Mouse (Mus musculus): ENCODE results near the gene Sema3b. TPM values are rescaled to one million over a fixed set of nuclear protein-coding genes. Genes with fewer than 3 reads are reported as not detected.

Sema3b gene
- total and polyA plus RNA-seq, 2 experiments = 0.37 to 0.83 TPM

GRCm38 (mm10) chr9:107607653-107608245 lies 1.3 kb downstream of the Sema3b start:
- H3K27me3 ChIP-seq (ENCODE audit: control insufficient read depth, insufficient read depth, low read length) = no peaks in the 10 kb centered on the region
- TF ChIP-seq CTCF (IDR thresholded peaks at IDR 0.05; ENCODE audit: low read depth, low read length) = no peak
- no peak for TF ChIP-seq POLR2A (IDR thresholded peaks at IDR 0.05; ENCODE audit: extremely low read depth, insufficient read depth, low read length)
- H3K9ac ChIP-seq (ENCODE audit: low read depth, low read length) = no peak overlapping the region
- DNase-seq (ENCODE audit: extremely low read depth, low read depth, low spot score) = no peak
- H3K4me1 ChIP-seq (ENCODE audit: control insufficient read depth, insufficient read depth, low read length) = peaks cover 2% of the 10 kb centered on the region; the same call in 1 of the 2 replicates
- H3K4me3 ChIP-seq (ENCODE audit: insufficient read depth, low read depth, low read length) = no peak overlapping the region
- 0 out of 2 replicates have a peak overlapping the region, but pooled peaks have one; percentile 25 for H3K27ac ChIP-seq (replicated peaks; ENCODE audit: insufficient read depth, low read depth, low read length)
- H3K79me2 ChIP-seq (ENCODE audit: control insufficient read depth, insufficient read depth, low read length) = no peaks in the 10 kb centered on the region
- 56% methylated on average over 9 of the region's 9 CpGs for whole genome bisulfite sequencing
- H3K36me3 ChIP-seq (ENCODE audit: control insufficient read depth, insufficient read depth, low read length) = no peaks in the 10 kb centered on the region

- H3K36me3 ChIP-seq (ENCODE audit: control insufficient read depth, insufficient read depth, low read length) = no peaks in the 10 kb centered on the region
- H3K9ac ChIP-seq (ENCODE audit: low read depth, low read length) = no peak overlapping the region
- no peak overlapping the region for H3K4me3 ChIP-seq (ENCODE audit: insufficient read depth, low read depth, low read length)
- H3K27ac ChIP-seq (replicated peaks; ENCODE audit: insufficient read depth, low read depth, low read length) = no peak overlapping the region
- TF ChIP-seq CTCF (IDR thresholded peaks at IDR 0.05; ENCODE audit: low read depth, low read length) = no peak
- no peak for TF ChIP-seq POLR2A (IDR thresholded peaks at IDR 0.05; ENCODE audit: extremely low read depth, insufficient read depth, low read length)
- H3K79me2 ChIP-seq (ENCODE audit: control insufficient read depth, insufficient read depth, low read length) = no peaks in the 10 kb centered on the region
- no peaks in the 10 kb centered on the region for H3K27me3 ChIP-seq (ENCODE audit: control insufficient read depth, insufficient read depth, low read length)
- DNase-seq (ENCODE audit: extremely low read depth, low read depth, low spot score) = no peak
- WGBS = 30% methylated on average over 2 of the region's 2 CpGs
- peaks cover 2% of the 10 kb centered on the region; the same call in 1 of the 2 replicates for H3K4me1 ChIP-seq (ENCODE audit: control insufficient read depth, insufficient read depth, low read length)
Measured at GRCm38 (mm10) chr9:107607036-107607435, 2.0 kb downstream of the Sema3b start.

GRCm38 (mm10) chr9:107606591-107606990 lies 2.4 kb downstream of the Sema3b start:
- H3K36me3 ChIP-seq (ENCODE audit: control insufficient read depth, insufficient read depth, low read length) = no peaks in the 10 kb centered on the region
- TF ChIP-seq CTCF (IDR thresholded peaks at IDR 0.05; ENCODE audit: low read depth, low read length) = no peak
- no peak for TF ChIP-seq POLR2A (IDR thresholded peaks at IDR 0.05; ENCODE audit: extremely low read depth, insufficient read depth, low read length)
- no peak for DNase-seq (ENCODE audit: extremely low read depth, low read depth, low spot score)
- no peak overlapping the region for H3K27ac ChIP-seq (replicated peaks; ENCODE audit: insufficient read depth, low read depth, low read length)
- H3K79me2 ChIP-seq (ENCODE audit: control insufficient read depth, insufficient read depth, low read length) = no peaks in the 10 kb centered on the region
- no peaks in the 10 kb centered on the region for H3K27me3 ChIP-seq (ENCODE audit: control insufficient read depth, insufficient read depth, low read length)
- peaks cover 2% of the 10 kb centered on the region; the same call in 1 of the 2 replicates for H3K4me1 ChIP-seq (ENCODE audit: control insufficient read depth, insufficient read depth, low read length)
- H3K9ac ChIP-seq (ENCODE audit: low read depth, low read length) = no peak overlapping the region
- 61% methylated on average over 9 of the region's 9 CpGs for WGBS
- H3K4me3 ChIP-seq (ENCODE audit: insufficient read depth, low read depth, low read length) = no peak overlapping the region

GRCm38 (mm10) chr9:107605041-107605661 lies 3.9 kb downstream of the Sema3b start:
- TF ChIP-seq POLR2A (IDR thresholded peaks at IDR 0.05; ENCODE audit: extremely low read depth, insufficient read depth, low read length) = no peak
- H3K27me3 ChIP-seq (ENCODE audit: control insufficient read depth, insufficient read depth, low read length) = no peaks in the 10 kb centered on the region
- no peak overlapping the region for H3K4me3 ChIP-seq (ENCODE audit: insufficient read depth, low read depth, low read length)
- no peaks in the 10 kb centered on the region for H3K79me2 ChIP-seq (ENCODE audit: control insufficient read depth, insufficient read depth, low read length)
- DNase-seq (ENCODE audit: extremely low read depth, low read depth, low spot score) = no peak
- H3K27ac ChIP-seq (replicated peaks; ENCODE audit: insufficient read depth, low read depth, low read length) = no peak overlapping the region
- 48% methylated on average over 23 of the region's 23 CpGs for WGBS
- peaks cover 4% of the 10 kb centered on the region; the same call in 1 of the 2 replicates for H3K4me1 ChIP-seq (ENCODE audit: control insufficient read depth, insufficient read depth, low read length)
- no peaks in the 10 kb centered on the region for H3K36me3 ChIP-seq (ENCODE audit: control insufficient read depth, insufficient read depth, low read length)
- no peak overlapping the region for H3K9ac ChIP-seq (ENCODE audit: low read depth, low read length)

GRCm38 (mm10) chr9:107603251-107603650 lies 5.8 kb downstream of the Sema3b start:
- Histone ChIP-seq H3K27ac (replicated peaks; ENCODE audit: insufficient read depth, low read depth, low read length) (no peak overlapping the region), H3K9ac (ENCODE audit: low read depth, low read length) (no peak overlapping the region), H3K4me3 (ENCODE audit: insufficient read depth, low read depth, low read length) (no peak overlapping the region), H3K27me3 (ENCODE audit: control insufficient read depth, insufficient read depth, low read length) (no peaks in the 10 kb centered on the region), H3K36me3 (ENCODE audit: control insufficient read depth, insufficient read depth, low read length) (no peaks in the 10 kb centered on the region), H3K4me1 (ENCODE audit: control insufficient read depth, insufficient read depth, low read length) (peaks cover 7% of the 10 kb centered on the region; the same call in 1 of the 2 replicates), H3K79me2 (ENCODE audit: control insufficient read depth, insufficient read depth, low read length) (no peaks in the 10 kb centered on the region)
- 86% methylated on average over 6 of the region's 6 CpGs for WGBS
- TF ChIP-seq CTCF (IDR thresholded peaks at IDR 0.05; ENCODE audit: low read depth, low read length) (no peak), POLR2A (IDR thresholded peaks at IDR 0.05; ENCODE audit: extremely low read depth, insufficient read depth, low read length) (no peak)
- no peak for DNase-seq (ENCODE audit: extremely low read depth, low read depth, low spot score)

Data from liver, adult 2 months (tissue).